Mouse (Mus musculus) activated CD4-positive, CD25-positive, alpha-beta regulatory T cell, adult 4 months (primary cell): ENCODE data around the gene Serpinf2. TPM values are rescaled to one million over a fixed set of nuclear protein-coding genes. Genes with fewer than 3 reads are reported as not detected.
"Not testable (repeated sequence)": the region's sequence is repeated elsewhere in the genome, so short reads cannot be mapped to it uniquely, and the experiment has no call there.

Experiments used
- ATAC-seq: one replicate; pipeline ENCODE4 v1.8.0; 2017
- polyA plus RNA-seq, 2 experiments: library from polyadenylated mRNA; unstranded; fragments of 100-300 nt; shearing (Covaris generic); gene quantifications; one replicate each; pipeline ENCODE4 v1.2.1; 2017

Gene Serpinf2
- polyA plus RNA-seq, 2 experiments from 2014 or later, result not detected

- ATAC-seq, result no peak
Observed at GRCm38 (mm10) chr11:75424459-75424858, 14.9 kb downstream of the Serpinf2 start.

GRCm38 (mm10) chr11:75424033-75424432 lies 15.4 kb downstream of the Serpinf2 start:
- no peak for ATAC-seq

GRCm38 (mm10) chr11:75423091-75423490 lies 16.3 kb downstream of the Serpinf2 start:
- no peak for ATAC-seq

- ATAC-seq, result no peak
Observed at GRCm38 (mm10) chr11:75422013-75422792, 17.2 kb downstream of the Serpinf2 start, which contains the start of gene Serpinf1. Serpinf1 (minus strand) TSS chr11:75422701.

GRCm38 (mm10) chr11:75421375-75422012 lies 17.9 kb downstream of the Serpinf2 start:
- ATAC-seq, result no peak

GRCm38 (mm10) chr11:75420810-75421374 lies 18.5 kb downstream of the Serpinf2 start:
- ATAC-seq, result no peak

- no peak for ATAC-seq
Observed at GRCm38 (mm10) chr11:75420037-75420436, 19.4 kb downstream of the Serpinf2 start.

GRCm38 (mm10) chr11:75415994-75416393 lies 23.4 kb downstream of the Serpinf2 start:
- no peak for ATAC-seq

- ATAC-seq, result peak; percentile 14
Observed at GRCm38 (mm10) chr11:75415096-75415495, 24.3 kb downstream of the Serpinf2 start.

GRCm38 (mm10) chr11:75410591-75410990 lies 28.8 kb downstream of the Serpinf2 start:
- no peak for ATAC-seq

GRCm38 (mm10) chr11:75409679-75410575 lies 29.5 kb downstream of the Serpinf2 start:
- peak; percentile 59 for ATAC-seq

GRCm38 (mm10) chr11:75406865-75407264 lies 32.5 kb downstream of the Serpinf2 start:
- peak; percentile 32 for ATAC-seq

GRCm38 (mm10) chr11:75406104-75406503 lies 33.3 kb downstream of the Serpinf2 start:
- ATAC-seq, result no peak

- no peak for ATAC-seq
Observed at GRCm38 (mm10) chr11:75404801-75405200, 34.6 kb downstream of the Serpinf2 start.

GRCm38 (mm10) chr11:75403301-75404052 lies 35.9 kb downstream of the Serpinf2 start:
- no peak for ATAC-seq

- no peak for ATAC-seq
Observed at GRCm38 (mm10) chr11:75402271-75402690, 37.1 kb downstream of the Serpinf2 start.

- no peak for ATAC-seq
Observed at GRCm38 (mm10) chr11:75400099-75400498, 39.3 kb downstream of the Serpinf2 start.

- ATAC-seq, result no peak
Observed at GRCm38 (mm10) chr11:75399411-75399841, 40.0 kb downstream of the Serpinf2 start.

GRCm38 (mm10) chr11:75397452-75397851 lies 41.9 kb downstream of the Serpinf2 start:
- ATAC-seq, result no peak

GRCm38 (mm10) chr11:75395611-75396010 lies 43.8 kb downstream of the Serpinf2 start:
- ATAC-seq, result no peak

GRCm38 (mm10) chr11:75383529-75383928 lies 55.9 kb downstream of the Serpinf2 start:
- not testable (repeated sequence) for ATAC-seq
